Mouse (Mus musculus) stomach, embryonic 16.5 days (tissue): ENCODE measurements around the gene Col4a1. TPM values are rescaled to one million over a fixed set of nuclear protein-coding genes. Genes with fewer than 3 reads are reported as not detected.

ENCODE experiments used
- ATAC-seq: fragments of 200-750 bp; cut with Nextera tagmentation; 2 replicates; pipeline ENCODE4 v1.8.0; 2017; ENCODE audit warnings: moderate number of reproducible peaks, moderate TSS enrichment; ENCODE audit not compliant: insufficient read depth, low FRiP score
- H3K27ac ChIP-seq: fragments of 300-500 bp; sonication (generic); 2 replicates; pipeline ENCODE4 v1.5.1; 2014; ENCODE audit warnings: low read length
- H3K27me3 ChIP-seq: fragments of 300-500 bp; sonication (generic); 2 replicates; pipeline ENCODE4 v1.6.1; 2014; ENCODE audit warnings: low read length, control low read depth, mixed read lengths; ENCODE audit not compliant: control insufficient read depth, insufficient read depth
- H3K36me3 ChIP-seq: fragments of 300-500 bp; sonication (generic); 2 replicates; pipeline ENCODE4 v1.6.1; 2014; ENCODE audit warnings: low read length; ENCODE audit not compliant: control insufficient read depth, insufficient read depth
- H3K4me1 ChIP-seq: fragments of 300-500 bp; sonication (generic); 2 replicates; pipeline ENCODE4 v1.6.1; 2014; ENCODE audit warnings: low read length, control low read depth, mixed read lengths; ENCODE audit not compliant: control insufficient read depth, insufficient read depth
- H3K4me2 ChIP-seq: fragments of 300-500 bp; sonication (generic); 2 replicates; pipeline ENCODE4 v1.6.1; 2014; ENCODE audit warnings: low read depth, low read length, mixed read lengths
- H3K4me3 ChIP-seq: fragments of 300-500 bp; sonication (generic); replicated peaks from 2 replicates; pipeline ENCODE4 v1.5.1; 2014; ENCODE audit warnings: mild to moderate bottlenecking, low read length
- H3K9ac ChIP-seq: fragments of 300-500 bp; sonication (generic); 2 replicates; pipeline ENCODE4 v1.6.1; 2014; ENCODE audit warnings: low read length
- H3K9me3 ChIP-seq: fragments of 300-500 bp; sonication (generic); replicated peaks from 2 replicates; pipeline ENCODE4 v1.6.1; 2016; ENCODE audit warnings: low read length, control low read depth; ENCODE audit not compliant: control insufficient read depth
- WGBS: fragments of 180-500 bp; shearing (Covaris S2); extraction: QIAGEN DNeasy Blood & Tissue Kit; methylation state at CpG from one replicate; pipeline ENCODE4 v1.1.7; 2014; 5-methylcytosine and 5-hydroxymethylcytosine counted together
- polyA plus RNA-seq: library from polyadenylated mRNA; unstranded; fragments of >200 nt; fragmentation: Nextera tagmentation; extraction: Ambion mirVana; gene quantifications from 2 replicates; pipeline ENCODE4 v1.2.1, GENCODE M21; 2015

The Col4a1 gene
- polyA plus RNA-seq, 1 experiment from 2014 or later, result 207 TPM

DNA sequence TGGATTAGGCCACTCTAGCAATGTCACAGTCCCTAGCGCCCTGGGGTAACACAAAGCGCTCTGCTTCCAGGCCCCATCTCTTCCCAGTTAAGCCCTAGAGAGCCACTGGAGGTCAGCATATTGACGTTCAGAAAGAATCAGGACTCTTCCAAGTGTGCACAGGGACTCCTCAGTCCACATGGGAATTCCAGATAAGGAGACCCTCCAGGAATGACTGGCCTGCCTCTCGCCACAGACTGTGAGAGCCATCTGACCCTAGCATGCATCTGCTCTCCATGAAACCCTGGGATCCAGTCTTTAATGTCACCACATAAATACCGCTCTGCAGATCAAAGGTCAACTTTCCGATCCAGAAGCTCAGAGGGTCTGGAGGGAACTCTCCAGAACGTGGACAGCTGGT, 88.4 kb downstream of the Col4a1 start:
- H3K4me3 ChIP-seq, result no peak overlapping the region
- 71% methylated on average over 7 of the region's 7 CpGs for WGBS
- H3K27me3 ChIP-seq, result no peaks in the 10 kb centered on the region
- ATAC-seq, result no peak
- no peaks in the 10 kb centered on the region for H3K9me3 ChIP-seq
- no peak overlapping the region for H3K9ac ChIP-seq
- H3K36me3 ChIP-seq, result peaks cover 14% of the 10 kb centered on the region
- H3K27ac ChIP-seq, result no peak overlapping the region
- 0 out of 2 replicates have a peak, but pooled peaks cover 4% of the 10 kb centered on the region for H3K4me1 ChIP-seq
- H3K4me2 ChIP-seq, result no peak overlapping the region

DNA sequence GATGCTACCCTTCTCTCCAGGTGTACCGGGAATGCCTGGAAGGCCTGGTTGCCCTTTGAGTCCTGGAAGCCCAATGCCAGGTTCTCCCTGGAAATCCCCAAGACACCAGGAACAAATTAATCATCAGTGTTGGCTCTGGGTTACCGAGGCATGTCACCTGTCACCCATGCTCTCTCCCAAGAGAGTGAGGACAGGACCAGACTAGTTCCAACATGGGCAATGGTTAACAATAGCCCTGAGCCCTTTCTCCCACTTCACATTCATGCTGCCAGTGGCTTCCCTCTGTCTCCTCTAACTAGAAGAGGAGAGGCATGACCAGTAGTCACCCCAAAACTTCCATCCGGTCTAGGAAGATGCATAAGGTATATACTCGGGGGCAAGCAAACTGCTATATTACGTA, 91.3 kb downstream of the Col4a1 start:
- Histone ChIP-seq H3K36me3 (peaks cover 14% of the 10 kb centered on the region), H3K4me1 (no peaks in the 10 kb centered on the region), H3K4me3 (no peak overlapping the region), H3K27ac (no peak overlapping the region), H3K9ac (no peak overlapping the region), H3K9me3 (no peaks in the 10 kb centered on the region), H3K4me2 (no peak overlapping the region), H3K27me3 (no peaks in the 10 kb centered on the region)
- 82% methylated on average over 5 of the region's 5 CpGs for WGBS
- ATAC-seq, result no peak

DNA sequence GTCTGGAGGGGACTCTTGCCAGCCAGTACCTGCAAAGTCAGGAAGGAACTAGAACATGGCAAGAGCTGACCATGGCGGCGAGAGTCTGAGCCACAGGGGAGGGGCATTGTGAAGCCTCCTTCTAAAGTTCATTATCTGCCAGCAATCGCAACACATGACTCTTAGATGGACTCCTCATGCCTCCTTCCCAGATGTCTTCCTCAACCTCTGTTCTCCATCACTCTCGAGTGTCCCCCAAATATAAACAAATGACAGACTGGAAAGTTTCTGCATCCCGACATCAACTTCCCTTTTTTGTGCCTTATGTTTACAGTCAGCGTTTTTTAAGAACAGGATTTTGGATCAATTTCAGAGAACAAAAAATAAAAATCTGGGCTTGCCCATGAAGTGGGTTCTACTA, 93.3 kb downstream of the Col4a1 start:
- no peak overlapping the region for H3K4me2 ChIP-seq
- WGBS, result 48% methylated on average over 6 of the region's 6 CpGs
- H3K4me3 ChIP-seq, result no peak overlapping the region
- no peaks in the 10 kb centered on the region for H3K9me3 ChIP-seq
- no peaks in the 10 kb centered on the region for H3K4me1 ChIP-seq
- no peak overlapping the region for H3K9ac ChIP-seq
- H3K36me3 ChIP-seq, result peaks cover 9% of the 10 kb centered on the region
- no peaks in the 10 kb centered on the region for H3K27me3 ChIP-seq
- ATAC-seq, result peak; percentile 38; the same call in 1 of the 2 replicates
- peak overlapping the region; percentile 29; the same call in 1 of the 2 replicates for H3K27ac ChIP-seq

DNA sequence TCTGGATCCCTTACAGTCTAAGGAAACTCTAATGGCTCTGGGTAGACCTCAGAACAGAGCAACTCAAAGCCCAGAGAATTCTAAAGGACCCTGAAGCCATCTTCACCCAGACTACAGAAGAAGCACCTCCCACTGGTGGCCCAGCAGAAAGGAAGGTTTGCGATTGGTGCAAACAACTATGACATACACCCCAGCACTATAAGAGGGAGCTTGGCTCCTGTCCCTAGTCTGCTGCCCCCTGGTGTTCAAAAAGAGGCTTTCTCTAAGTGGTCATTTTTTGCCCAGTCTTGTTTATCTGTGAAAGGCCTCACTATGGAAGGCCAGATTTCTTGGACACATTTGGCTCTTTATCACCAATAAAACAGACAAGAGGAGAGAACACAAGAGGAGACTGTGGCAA, 97.4 kb downstream of the Col4a1 start:
- WGBS, result 27% methylated on average over 1 of the region's 1 CpGs
- H3K9me3 ChIP-seq, result no peaks in the 10 kb centered on the region
- no peaks in the 10 kb centered on the region for H3K27me3 ChIP-seq
- no peaks in the 10 kb centered on the region for H3K4me1 ChIP-seq
- ATAC-seq, result no peak
- H3K36me3 ChIP-seq, result peaks cover 10% of the 10 kb centered on the region; the same call in 1 of the 2 replicates
- no peak overlapping the region for H3K4me2 ChIP-seq
- H3K9ac ChIP-seq, result no peak overlapping the region
- H3K4me3 ChIP-seq, result no peak overlapping the region
- no peak overlapping the region for H3K27ac ChIP-seq

DNA sequence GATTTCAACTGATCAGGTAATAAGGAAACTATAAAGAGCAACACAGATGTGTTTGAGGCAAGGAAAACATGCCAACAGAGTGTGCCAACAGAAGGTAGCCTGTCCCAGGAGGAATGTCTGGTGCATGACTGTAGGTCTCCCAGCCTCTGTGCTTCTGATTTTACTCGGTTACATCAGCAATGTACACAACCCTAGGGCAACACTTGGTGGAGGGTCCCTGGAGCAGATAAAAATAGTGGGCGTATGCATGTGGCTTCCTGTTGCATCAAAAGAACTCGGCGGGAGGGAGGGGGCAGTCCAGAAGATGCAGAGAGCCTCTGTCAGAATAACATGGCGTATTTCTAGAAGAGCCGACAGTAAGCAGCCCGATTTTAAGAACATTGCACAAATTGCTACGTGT, 106.1 kb downstream of the Col4a1 start:
- no peaks in the 10 kb centered on the region for H3K9me3 ChIP-seq
- H3K4me2 ChIP-seq, result no peak overlapping the region
- H3K27ac ChIP-seq, result no peak overlapping the region
- 67% methylated on average over 8 of the region's 8 CpGs for WGBS
- H3K27me3 ChIP-seq, result no peaks in the 10 kb centered on the region
- no peak overlapping the region for H3K9ac ChIP-seq
- H3K4me1 ChIP-seq, result no peaks in the 10 kb centered on the region
- ATAC-seq, result no peak
- H3K36me3 ChIP-seq, result 0 out of 2 replicates have a peak, but pooled peaks cover 14% of the 10 kb centered on the region
- no peak overlapping the region for H3K4me3 ChIP-seq

GRCm38 (mm10) chr8:11205532-11205931, 107.1 kb downstream of the Col4a1 start:
- H3K9ac ChIP-seq, result no peak overlapping the region
- ATAC-seq, result no peak
- H3K27me3 ChIP-seq, result no peaks in the 10 kb centered on the region
- no peaks in the 10 kb centered on the region for H3K9me3 ChIP-seq
- no peak overlapping the region for H3K4me2 ChIP-seq
- H3K27ac ChIP-seq, result no peak overlapping the region
- H3K4me3 ChIP-seq, result no peak overlapping the region
- H3K36me3 ChIP-seq, result 0 out of 2 replicates have a peak, but pooled peaks cover 14% of the 10 kb centered on the region
- H3K4me1 ChIP-seq, result no peaks in the 10 kb centered on the region
- 84% methylated on average over 9 of the region's 9 CpGs for WGBS

DNA sequence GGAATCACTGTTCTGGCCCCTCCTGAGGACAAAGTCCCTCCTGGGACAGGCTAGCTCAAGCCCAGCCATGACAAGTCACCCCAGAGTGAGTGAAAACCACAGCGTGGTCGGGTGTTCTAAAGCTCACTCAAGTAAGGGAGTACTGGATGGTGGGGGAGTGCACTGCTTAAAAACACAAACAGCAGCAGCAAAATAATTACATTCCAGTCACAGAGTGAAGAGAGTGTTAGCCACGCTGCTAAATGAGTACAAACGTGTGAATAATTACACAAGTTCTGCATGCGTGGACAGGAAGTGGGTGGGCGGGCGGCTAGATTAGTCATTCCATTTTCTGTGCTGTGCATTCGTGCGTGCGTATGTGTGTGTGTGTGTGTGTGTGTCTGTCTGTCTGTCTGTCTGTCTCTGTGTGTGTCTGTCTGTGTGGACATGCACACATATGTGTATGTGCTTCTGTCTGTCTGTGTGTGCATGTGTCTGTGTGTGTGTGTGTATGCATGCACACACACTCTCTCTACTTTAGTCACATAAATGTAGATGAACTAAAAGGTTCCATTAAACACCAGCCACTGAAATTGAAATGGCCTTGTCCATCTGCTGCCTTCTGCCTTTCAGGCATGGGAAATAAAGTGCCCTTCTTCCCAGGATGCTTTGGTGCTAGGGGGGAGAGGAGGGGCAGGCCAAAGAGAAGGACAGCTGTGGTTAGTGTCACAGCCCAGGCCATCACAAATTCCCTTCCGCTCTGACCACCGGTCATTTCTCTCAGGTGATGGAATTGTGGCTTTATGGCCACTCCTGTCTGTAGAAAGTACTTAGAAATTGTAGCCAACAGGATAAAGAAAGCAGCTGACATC, 109.1 kb downstream of the Col4a1 start:
- WGBS, result 71% methylated on average over 12 of the region's 12 CpGs
- H3K4me1 ChIP-seq, result no peaks in the 10 kb centered on the region
- H3K9ac ChIP-seq, result no peak overlapping the region
- no peak overlapping the region for H3K27ac ChIP-seq
- ATAC-seq, result no peak
- no peaks in the 10 kb centered on the region for H3K9me3 ChIP-seq
- H3K4me2 ChIP-seq, result no peak overlapping the region
- H3K36me3 ChIP-seq, result 0 out of 2 replicates have a peak, but pooled peaks cover 14% of the 10 kb centered on the region
- no peaks in the 10 kb centered on the region for H3K27me3 ChIP-seq
- no peak overlapping the region for H3K4me3 ChIP-seq

DNA sequence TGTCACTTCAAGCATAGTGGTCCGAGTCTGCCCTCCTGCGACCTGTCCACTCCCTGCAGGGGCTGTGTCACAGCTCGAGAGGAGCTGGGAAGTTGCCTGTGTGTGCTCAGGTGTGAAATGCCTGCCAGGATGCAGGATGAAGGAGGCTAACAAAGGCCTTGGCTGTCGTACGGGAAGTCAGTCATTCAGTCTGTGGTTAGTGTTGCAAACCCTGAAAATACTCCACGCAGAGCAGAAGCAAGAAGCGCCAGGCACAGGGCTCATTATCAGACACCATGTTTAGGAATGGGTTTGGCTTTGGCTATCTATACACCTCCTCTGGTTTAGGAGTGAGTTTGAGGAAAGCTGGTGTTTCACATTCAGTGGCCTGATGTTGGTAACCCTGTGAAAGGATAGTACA, 114.0 kb downstream of the Col4a1 start:
- Histone ChIP-seq H3K9ac (no peak overlapping the region), H3K27ac (no peak overlapping the region), H3K4me3 (no peak overlapping the region), H3K4me2 (no peak overlapping the region), H3K9me3 (no peaks in the 10 kb centered on the region), H3K27me3 (no peaks in the 10 kb centered on the region), H3K4me1 (no peaks in the 10 kb centered on the region), H3K36me3 (no peaks in the 10 kb centered on the region)
- 57% methylated on average over 7 of the region's 7 CpGs for WGBS
- ATAC-seq, result no peak

GRCm38 (mm10) chr8:11197988-11198387, 114.6 kb downstream of the Col4a1 start:
- 0 out of 2 replicates have a peak, but pooled peaks cover 2% of the 10 kb centered on the region for H3K4me1 ChIP-seq
- ATAC-seq, result no peak
- H3K36me3 ChIP-seq, result no peaks in the 10 kb centered on the region
- no peak overlapping the region for H3K9ac ChIP-seq
- H3K4me2 ChIP-seq, result no peak overlapping the region
- no peaks in the 10 kb centered on the region for H3K9me3 ChIP-seq
- no peak overlapping the region for H3K27ac ChIP-seq
- WGBS, result 79% methylated on average over 3 of the region's 3 CpGs
- H3K4me3 ChIP-seq, result no peak overlapping the region
- H3K27me3 ChIP-seq, result no peaks in the 10 kb centered on the region
